Mouse (Mus musculus) embryonic fibroblast, embryonic 13.5 days (primary cell): Measurements from ENCODE around the gene Ubc.

Experiments
- CTCF ChIP-seq: IDR thresholded peaks from 2 replicates; pipeline ENCODE4 v1.5.1; 2011; ENCODE audit warnings: mild to moderate bottlenecking, control low read depth, low read length, moderate library complexity, borderline replicate concordance; ENCODE audit not compliant: insufficient read depth
- POLR2A ChIP-seq: IDR thresholded peaks from 2 replicates; pipeline ENCODE4 v1.6.1; 2011; ENCODE audit warnings: low read depth, mild to moderate bottlenecking, control low read depth, low read length, moderate library complexity

DNA sequence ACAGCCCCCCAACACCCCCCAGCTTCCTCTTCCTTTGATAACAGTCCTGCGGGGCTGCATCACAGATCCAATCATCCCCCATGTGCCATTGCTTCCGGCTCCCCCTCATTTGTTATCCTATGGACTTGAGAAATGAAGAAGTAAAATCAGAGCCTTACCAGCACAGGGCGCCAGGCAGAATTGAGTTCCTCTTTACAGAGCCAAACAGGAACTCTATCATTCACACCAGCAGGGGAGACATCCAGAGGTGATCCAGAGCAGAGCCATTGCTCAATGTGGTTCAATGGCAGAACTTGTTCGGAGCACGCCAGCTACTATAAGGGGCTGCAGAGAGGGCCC lies 31.8 kb downstream of the Ubc start:
- TF ChIP-seq CTCF (no peak), POLR2A (no peak)
